Mouse (Mus musculus) heart, embryonic 13.5 days (tissue): Measurements from ENCODE around the gene Gm28038. TPM values are rescaled to one million over a fixed set of nuclear protein-coding genes. Genes with fewer than 3 reads are reported as not detected.

Experiments used
- ATAC-seq: fragments of 200-750 bp; cut with Nextera tagmentation; 2 replicates; pipeline ENCODE4 v1.8.0; 2017; ENCODE audit warnings: moderate TSS enrichment; ENCODE audit not compliant: insufficient number of reproducible peaks, low FRiP score, low TSS enrichment; ENCODE audit errors: extremely low read depth
- H3K27ac ChIP-seq: fragments of 300-500 bp; sonication (generic); replicated peaks from 2 replicates; pipeline ENCODE4 v1.5.1; 2015; ENCODE audit warnings: moderate library complexity, mild to moderate bottlenecking, inconsistent platforms
- H3K27me3 ChIP-seq: fragments of 300-500 bp; sonication (generic); replicated peaks from 2 replicates; pipeline ENCODE4 v1.6.1; 2015; ENCODE audit warnings: mild to moderate bottlenecking, inconsistent platforms
- H3K36me3 ChIP-seq: fragments of 300-500 bp; sonication (generic); 2 replicates; pipeline ENCODE4 v1.6.1; 2015; ENCODE audit warnings: mild to moderate bottlenecking, inconsistent platforms
- H3K4me1 ChIP-seq: fragments of 300-500 bp; sonication (generic); 2 replicates; pipeline ENCODE4 v1.6.1; 2015; ENCODE audit warnings: inconsistent platforms
- H3K4me2 ChIP-seq: fragments of 300-500 bp; sonication (generic); 2 replicates; pipeline ENCODE4 v1.6.1; 2015; ENCODE audit warnings: inconsistent platforms, mild to moderate bottlenecking, moderate library complexity
- H3K4me3 ChIP-seq: fragments of 300-500 bp; sonication (generic); 2 replicates; pipeline ENCODE4 v1.5.1; 2015; ENCODE audit warnings: moderate library complexity, mild to moderate bottlenecking, inconsistent platforms
- H3K9ac ChIP-seq: fragments of 300-500 bp; sonication (generic); 2 replicates; pipeline ENCODE4 v1.6.1; 2015; ENCODE audit warnings: inconsistent platforms, mild to moderate bottlenecking, moderate library complexity
- H3K9me3 ChIP-seq: fragments of 300-500 bp; sonication (generic); 2 replicates; pipeline ENCODE4 v1.6.1; 2016; ENCODE audit warnings: inconsistent platforms
- WGBS: fragments of 180-500 bp; shearing (Covaris S2); methylation state at CpG from one replicate; pipeline ENCODE4 v1.1.7; 2015; ENCODE audit warnings: mixed read lengths; 5-methylcytosine and 5-hydroxymethylcytosine counted together
- polyA plus RNA-seq: library from polyadenylated mRNA; unstranded; fragments of >200 nt; fragmentation: Nextera tagmentation; extraction: Ambion mirVana; gene quantifications from 2 replicates; pipeline ENCODE4 v1.2.1, GENCODE M21; 2015

The Gm28038 gene
- polyA plus RNA-seq, 1 experiment from 2014 or later, result not detected

DNA sequence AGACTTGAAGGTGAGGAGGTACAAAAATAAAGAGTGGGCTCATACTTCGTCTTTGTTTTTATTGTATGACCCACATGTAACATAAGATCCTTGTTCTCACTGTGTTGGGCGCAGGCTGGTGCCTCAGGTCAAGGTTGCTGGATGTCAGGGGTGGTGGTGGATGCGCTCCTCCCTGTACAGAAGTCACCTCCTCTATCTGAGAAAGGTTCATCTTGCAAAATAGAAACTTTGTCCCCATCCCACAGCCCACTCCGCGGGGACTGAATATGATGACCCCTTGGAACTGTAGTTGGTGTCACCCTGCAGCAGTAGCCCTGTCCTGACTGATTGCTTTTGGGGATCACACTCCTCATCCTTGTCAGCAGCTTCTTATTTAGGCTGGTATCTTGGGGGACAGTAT lies 33.8 kb upstream of the Gm28038 start:
- Histone ChIP-seq H3K4me2 (no peak overlapping the region), H3K27ac (no peak overlapping the region), H3K27me3 (no peaks in the 10 kb centered on the region), H3K36me3 (peaks cover 83% of the 10 kb centered on the region), H3K9ac (no peak overlapping the region), H3K4me1 (peaks cover 39% of the 10 kb centered on the region), H3K9me3 (no peaks in the 10 kb centered on the region), H3K4me3 (no peak overlapping the region)
- WGBS, result 87% methylated on average over 5 of the region's 5 CpGs
- no peak for ATAC-seq

- peaks cover 39% of the 10 kb centered on the region for H3K4me1 ChIP-seq
Measured at GRCm38 (mm10) chr2:30247681-30248080, 33.2 kb upstream of the Gm28038 start.

GRCm38 (mm10) chr2:30249182-30249581 lies 31.7 kb upstream of the Gm28038 start:
- Histone ChIP-seq H3K27me3 (no peaks in the 10 kb centered on the region), H3K36me3 (peaks cover 77% of the 10 kb centered on the region), H3K9ac (no peak overlapping the region), H3K9me3 (no peaks in the 10 kb centered on the region), H3K4me3 (no peak overlapping the region), H3K27ac (no peak overlapping the region), H3K4me2 (no peak overlapping the region), H3K4me1 (peaks cover 36% of the 10 kb centered on the region)
- ATAC-seq, result no peak
- WGBS, result 94% methylated on average over 3 of the region's 3 CpGs

More at GRCm38 (mm10) chr2:30247681-30248080, 33.2 kb upstream of the Gm28038 start:
- peaks cover 82% of the 10 kb centered on the region for H3K36me3 ChIP-seq
- no peak overlapping the region for H3K4me2 ChIP-seq
- ATAC-seq, result no peak
- WGBS, result 64% methylated on average over 4 of the region's 4 CpGs
- H3K4me3 ChIP-seq, result no peak overlapping the region
- no peaks in the 10 kb centered on the region for H3K27me3 ChIP-seq
- H3K27ac ChIP-seq, result no peak overlapping the region
- H3K9ac ChIP-seq, result no peak overlapping the region
- no peaks in the 10 kb centered on the region for H3K9me3 ChIP-seq

DNA sequence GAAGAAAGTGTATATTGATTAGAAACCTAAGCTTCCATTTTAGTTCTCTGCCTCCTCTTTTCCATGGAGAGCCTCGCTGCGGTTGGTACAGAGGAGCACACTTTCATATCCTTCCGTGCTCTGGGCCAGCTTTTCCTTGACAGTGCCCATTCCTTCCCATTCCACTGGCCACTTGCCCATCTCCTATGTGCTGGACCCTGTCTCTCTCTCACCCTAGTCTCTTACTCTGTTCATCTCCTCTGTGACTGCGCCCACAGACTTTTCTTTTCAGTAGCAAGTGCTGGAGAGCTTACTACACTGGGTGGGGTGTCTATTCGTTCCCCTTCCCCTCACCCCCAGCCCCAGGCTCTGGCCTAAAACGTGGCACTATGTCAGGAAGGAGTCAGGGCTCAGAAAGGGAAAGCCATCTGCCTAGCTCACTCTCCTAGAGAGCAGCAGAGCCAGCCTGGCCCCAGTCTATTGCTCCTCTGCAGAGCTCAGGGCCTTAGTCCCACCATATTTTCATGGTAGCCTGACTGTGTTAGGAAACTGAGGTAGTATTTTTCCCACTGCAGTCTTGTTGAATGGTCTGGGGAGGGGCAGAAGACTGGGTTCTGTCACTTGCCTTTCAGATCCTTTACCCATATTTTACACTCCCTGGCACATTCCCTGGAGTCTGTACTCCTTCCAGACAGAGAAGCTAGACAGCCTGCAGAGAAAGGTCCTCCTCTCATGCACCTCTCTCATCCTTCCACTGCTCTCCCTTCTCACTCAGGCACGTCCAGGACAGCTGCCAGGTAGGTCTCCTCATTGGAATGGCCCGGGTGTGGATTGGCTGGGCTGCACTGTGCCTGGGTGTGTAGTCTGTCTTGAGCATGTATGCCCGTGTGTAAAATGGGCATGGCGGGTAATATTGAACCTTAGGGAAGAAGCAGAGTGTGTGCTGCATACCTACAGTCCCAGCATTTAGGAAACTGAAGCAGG lies 30.4 kb upstream of the Gm28038 start:
- ATAC-seq, result no peak
- WGBS, result 83% methylated on average over 10 of the region's 10 CpGs
- peak overlapping the region; percentile 60 for H3K27ac ChIP-seq
- no peaks in the 10 kb centered on the region for H3K9me3 ChIP-seq
- H3K9ac ChIP-seq, result 0 out of 2 replicates have a peak overlapping the region, but pooled peaks have one; percentile 8
- peaks cover 78% of the 10 kb centered on the region for H3K36me3 ChIP-seq
- H3K4me2 ChIP-seq, result no peak overlapping the region
- no peak overlapping the region for H3K4me3 ChIP-seq
- H3K27me3 ChIP-seq, result no peaks in the 10 kb centered on the region
- H3K4me1 ChIP-seq, result peaks cover 35% of the 10 kb centered on the region

GRCm38 (mm10) chr2:30251417-30252104 lies 29.3 kb upstream of the Gm28038 start:
- Histone ChIP-seq H3K36me3 (peaks cover 80% of the 10 kb centered on the region), H3K4me1 (peaks cover 32% of the 10 kb centered on the region), H3K9me3 (no peaks in the 10 kb centered on the region), H3K4me2 (no peak overlapping the region), H3K27me3 (no peaks in the 10 kb centered on the region), H3K4me3 (no peak overlapping the region), H3K9ac (peak overlapping the region; percentile 1), H3K27ac (peak overlapping the region; percentile 60)
- 0 out of 2 replicates have a peak, but pooled peaks have one; percentile 14 for ATAC-seq
- WGBS, result 55% methylated on average over 5 of the region's 5 CpGs

- ATAC-seq, result no peak
- Histone ChIP-seq H3K4me3 (no peak overlapping the region), H3K4me1 (peaks cover 38% of the 10 kb centered on the region), H3K27ac (peak overlapping the region; percentile 60), H3K9ac (peak overlapping the region; percentile 28; the same call in 1 of the 2 replicates), H3K27me3 (no peaks in the 10 kb centered on the region), H3K36me3 (peaks cover 82% of the 10 kb centered on the region), H3K9me3 (no peaks in the 10 kb centered on the region), H3K4me2 (no peak overlapping the region)
- 85% methylated on average over 3 of the region's 3 CpGs for WGBS
Measured at GRCm38 (mm10) chr2:30252521-30252920, 28.3 kb upstream of the Gm28038 start.

GRCm38 (mm10) chr2:30253809-30254208 lies 27.0 kb upstream of the Gm28038 start:
- Histone ChIP-seq H3K4me3 (no peak overlapping the region), H3K9me3 (no peaks in the 10 kb centered on the region), H3K4me1 (peaks cover 51% of the 10 kb centered on the region), H3K27ac (no peak overlapping the region), H3K27me3 (no peaks in the 10 kb centered on the region), H3K4me2 (no peak overlapping the region), H3K36me3 (peaks cover 84% of the 10 kb centered on the region), H3K9ac (no peak overlapping the region)
- no peak for ATAC-seq
- 72% methylated on average over 5 of the region's 5 CpGs for WGBS

DNA sequence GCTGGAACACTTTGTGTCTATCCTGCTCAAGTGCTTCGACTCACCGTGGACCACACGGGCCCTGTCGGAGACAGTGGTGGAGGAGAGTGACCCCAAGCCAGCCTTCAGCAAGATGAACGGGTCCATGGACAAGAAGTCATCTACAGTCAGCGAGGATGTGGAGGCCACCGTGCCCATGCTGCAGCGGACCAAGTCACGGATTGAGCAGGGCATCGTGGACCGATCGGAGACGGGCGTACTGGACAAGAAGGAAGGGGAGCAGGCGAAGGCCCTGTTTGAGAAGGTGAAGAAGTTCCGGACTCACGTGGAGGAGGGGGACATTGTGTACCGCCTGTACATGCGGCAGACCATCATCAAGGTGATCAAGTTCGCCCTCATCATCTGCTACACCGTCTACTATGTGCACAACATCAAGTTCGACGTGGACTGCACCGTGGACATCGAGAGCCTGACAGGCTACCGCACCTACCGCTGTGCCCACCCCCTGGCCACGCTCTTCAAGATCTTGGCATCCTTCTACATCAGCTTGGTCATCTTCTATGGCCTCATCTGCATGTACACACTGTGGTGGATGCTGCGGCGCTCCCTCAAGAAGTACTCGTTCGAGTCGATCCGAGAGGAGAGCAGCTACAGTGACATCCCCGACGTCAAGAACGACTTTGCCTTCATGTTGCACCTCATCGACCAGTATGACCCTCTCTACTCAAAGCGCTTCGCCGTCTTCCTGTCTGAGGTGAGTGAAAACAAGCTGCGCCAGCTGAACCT lies 25.0 kb upstream of the Gm28038 start:
- Histone ChIP-seq H3K4me1 (peaks cover 59% of the 10 kb centered on the region), H3K4me2 (no peak overlapping the region), H3K36me3 (peaks cover 86% of the 10 kb centered on the region), H3K27ac (no peak overlapping the region), H3K9ac (no peak overlapping the region), H3K27me3 (no peaks in the 10 kb centered on the region), H3K4me3 (no peak overlapping the region), H3K9me3 (no peaks in the 10 kb centered on the region)
- 94% methylated on average over 42 of the region's 42 CpGs for WGBS
- no peak for ATAC-seq

GRCm38 (mm10) chr2:30256616-30257350 lies 24.1 kb upstream of the Gm28038 start:
- Histone ChIP-seq H3K4me3 (no peak overlapping the region), H3K36me3 (peaks cover 91% of the 10 kb centered on the region), H3K27ac (no peak overlapping the region), H3K9me3 (no peaks in the 10 kb centered on the region), H3K4me2 (no peak overlapping the region), H3K4me1 (peaks cover 49% of the 10 kb centered on the region), H3K9ac (no peak overlapping the region), H3K27me3 (no peaks in the 10 kb centered on the region)
- WGBS, result 95% methylated on average over 30 of the region's 30 CpGs
- no peak for ATAC-seq

DNA sequence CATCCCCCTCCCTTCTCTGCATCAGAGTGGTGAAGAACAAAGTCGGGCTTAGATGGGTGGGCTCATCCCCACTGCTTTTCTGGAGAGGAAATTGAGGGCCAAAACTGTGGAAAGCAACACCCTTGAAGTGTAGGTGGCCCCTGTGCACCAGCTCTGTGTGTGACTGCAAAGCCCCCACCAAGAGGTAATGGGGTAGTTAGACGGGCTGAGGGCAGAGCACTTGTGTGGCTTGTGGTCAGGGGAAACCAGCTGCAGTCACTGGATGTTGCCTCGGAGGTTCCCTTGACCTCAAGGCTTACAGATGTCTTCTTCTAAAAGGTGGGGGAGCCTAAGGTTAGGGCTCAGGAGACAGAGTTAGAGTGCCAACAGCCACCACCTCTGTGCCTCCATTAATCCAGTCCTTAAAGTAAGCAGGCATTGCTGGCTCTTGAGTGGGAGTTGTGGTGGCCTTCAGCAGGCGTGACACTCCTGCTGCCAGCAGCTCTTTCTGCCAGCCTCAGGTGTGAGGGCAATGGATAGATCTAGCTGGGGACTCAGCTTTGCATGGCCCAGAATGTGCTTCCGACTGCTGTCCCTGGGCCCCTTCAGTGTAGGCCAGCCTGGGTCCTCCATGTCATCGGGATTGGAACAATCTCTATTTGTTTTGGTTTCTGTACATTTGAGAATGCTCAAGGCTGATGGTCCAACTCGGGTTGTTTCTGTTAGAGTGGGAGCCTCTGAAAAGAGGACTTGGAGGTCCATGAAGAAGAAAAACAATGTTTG lies 23.0 kb upstream of the Gm28038 start:
- ATAC-seq, result no peak
- Histone ChIP-seq H3K36me3 (peaks cover 94% of the 10 kb centered on the region), H3K27ac (peak overlapping the region; percentile 74), H3K27me3 (no peaks in the 10 kb centered on the region), H3K4me1 (peaks cover 48% of the 10 kb centered on the region), H3K9me3 (no peaks in the 10 kb centered on the region), H3K9ac (peak overlapping the region; percentile 42; the same call in 1 of the 2 replicates), H3K4me3 (no peak overlapping the region), H3K4me2 (peak overlapping the region; percentile 18; the same call in 1 of the 2 replicates)
- WGBS, result 73% methylated on average over 7 of the region's 7 CpGs
